Mouse (Mus musculus): ENCODE data around the gene Gm498.
A peak's percentile ranks its signal among the peaks of the same experiment; 100 is the strongest.

Gm498 gene

GRCm38 (mm10) chr7:143900667-143901066 lies 34.0 kb downstream of the Gm498 start:
- DNase-seq: peak; percentile 59 to 65

- DNase-seq: peak in 1 of 2 experiments; percentile 17
Measured at GRCm38 (mm10) chr7:143905176-143905575, 38.5 kb downstream of the Gm498 start.

GRCm38 (mm10) chr7:143905606-143906005 lies 39.0 kb downstream of the Gm498 start:
- DNase-seq: peak; percentile 12 to 28

- peak; percentile 42 to 63 for DNase-seq
Measured at GRCm38 (mm10) chr7:143913611-143914010, 47.0 kb downstream of the Gm498 start.

- DNase-seq: no peak
Measured at GRCm38 (mm10) chr7:143919031-143919679, 52.5 kb downstream of the Gm498 start.

- no peak for DNase-seq
Measured at GRCm38 (mm10) chr7:143929899-143930298, 63.3 kb downstream of the Gm498 start.

- DNase-seq: peak; percentile 39 to 47
Measured at GRCm38 (mm10) chr7:143938647-143939046, 72.0 kb downstream of the Gm498 start.

- DNase-seq: no peak
Measured at GRCm38 (mm10) chr7:143939476-143939875, 72.8 kb downstream of the Gm498 start.

- DNase-seq: peak; percentile 30 to 45
Measured at GRCm38 (mm10) chr7:143942941-143943691, 76.5 kb downstream of the Gm498 start.

- DNase-seq: peak; percentile 66 to 68
Measured at GRCm38 (mm10) chr7:143944421-143944980, 77.9 kb downstream of the Gm498 start.
